Mouse (Mus musculus) spleen, postnatal 4 days (tissue): ENCODE measurements around the gene Cblc.
A peak's percentile ranks its signal among the peaks of the same experiment; 100 is the strongest.

Experiments
- DNase-seq, 2 experiments: peaks; one replicate each; pipeline ENCODE4 v3.0.0; 2022; ENCODE audit warnings: low spot score in 2 of 2

Cblc gene

DNA sequence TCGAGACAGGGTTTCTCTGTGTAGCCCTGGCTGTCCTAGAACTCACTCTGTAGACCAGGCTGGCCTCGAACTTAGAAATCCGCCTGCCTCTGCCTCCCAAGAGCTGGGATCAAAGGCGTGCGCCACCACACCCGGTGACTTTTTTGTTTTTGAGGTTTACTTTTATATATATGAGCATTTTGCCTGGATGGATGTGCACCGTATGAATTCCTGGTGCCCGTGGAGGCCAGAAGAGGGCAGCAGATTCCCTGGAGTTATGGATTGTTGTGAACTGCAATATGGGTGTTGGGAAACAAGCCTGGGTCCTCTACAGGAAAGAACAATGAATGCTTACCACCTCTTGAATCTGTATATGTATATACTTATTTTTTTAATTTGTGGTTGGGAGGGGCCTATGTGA lies 44.0 kb downstream of the Cblc start:
- no peak for DNase-seq

DNA sequence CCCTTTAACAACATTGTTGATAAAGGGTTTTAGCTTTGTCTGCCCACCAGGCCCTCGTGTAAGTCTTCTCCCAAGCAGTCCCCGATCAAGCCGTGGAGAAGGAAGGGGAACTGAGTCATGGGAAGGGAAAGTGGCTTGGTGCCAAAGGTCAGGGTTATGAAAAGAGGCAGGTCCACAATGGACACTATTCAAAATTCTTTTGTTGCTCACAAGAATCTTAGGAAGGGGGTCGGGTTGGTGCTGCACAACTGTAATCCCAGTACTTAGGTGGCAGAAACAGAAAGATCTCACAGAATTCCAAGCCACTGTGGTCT lies 45.6 kb downstream of the Cblc start:
- no peak for DNase-seq

DNA sequence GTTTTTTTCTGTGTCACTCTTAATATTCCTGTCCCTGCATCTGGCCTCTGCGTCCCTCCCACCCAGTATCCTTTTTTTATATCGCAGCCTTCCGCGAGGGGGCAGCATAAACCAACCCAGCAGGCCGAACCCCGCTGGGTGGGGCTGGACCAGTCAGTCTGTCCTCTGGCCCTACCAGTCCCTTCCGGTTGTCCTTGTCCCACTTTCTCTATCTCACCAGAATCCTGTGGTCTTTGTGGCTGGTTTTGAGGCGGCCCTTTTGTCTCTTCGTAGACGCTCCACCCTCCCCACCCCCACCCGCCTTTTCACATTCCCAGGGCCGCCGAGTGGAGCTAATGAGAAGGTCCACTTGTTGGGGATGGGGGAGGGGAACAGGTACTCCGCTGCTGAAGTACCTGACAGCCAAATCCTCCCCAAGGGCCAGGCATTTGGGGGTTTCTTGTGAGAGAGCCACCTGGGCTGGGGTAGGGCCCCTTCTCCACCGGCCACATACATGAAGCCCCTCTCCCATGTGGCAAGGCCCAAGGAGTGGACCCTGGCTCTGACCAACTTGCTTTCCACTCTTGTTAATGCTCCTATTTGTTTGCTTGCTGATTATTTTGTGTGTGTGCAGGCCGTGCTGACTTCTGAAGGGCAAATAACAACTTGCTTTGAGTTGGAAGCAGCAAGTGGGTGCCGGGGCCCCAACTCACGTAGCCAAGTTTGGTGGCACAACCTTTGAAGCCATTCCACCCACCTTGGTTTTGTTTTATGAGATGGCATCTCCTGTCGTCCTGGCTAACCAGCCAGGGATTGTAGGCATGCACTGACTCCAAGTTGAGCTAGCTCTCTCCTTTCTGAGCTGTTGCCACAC lies 46.2 kb downstream of the Cblc start, which contains the start of gene Nectin2:
Nectin2 (minus strand) TSS at position 267 of the 853 bp plus-strand sequence.
- peak; percentile 76 to 86 for DNase-seq

DNA sequence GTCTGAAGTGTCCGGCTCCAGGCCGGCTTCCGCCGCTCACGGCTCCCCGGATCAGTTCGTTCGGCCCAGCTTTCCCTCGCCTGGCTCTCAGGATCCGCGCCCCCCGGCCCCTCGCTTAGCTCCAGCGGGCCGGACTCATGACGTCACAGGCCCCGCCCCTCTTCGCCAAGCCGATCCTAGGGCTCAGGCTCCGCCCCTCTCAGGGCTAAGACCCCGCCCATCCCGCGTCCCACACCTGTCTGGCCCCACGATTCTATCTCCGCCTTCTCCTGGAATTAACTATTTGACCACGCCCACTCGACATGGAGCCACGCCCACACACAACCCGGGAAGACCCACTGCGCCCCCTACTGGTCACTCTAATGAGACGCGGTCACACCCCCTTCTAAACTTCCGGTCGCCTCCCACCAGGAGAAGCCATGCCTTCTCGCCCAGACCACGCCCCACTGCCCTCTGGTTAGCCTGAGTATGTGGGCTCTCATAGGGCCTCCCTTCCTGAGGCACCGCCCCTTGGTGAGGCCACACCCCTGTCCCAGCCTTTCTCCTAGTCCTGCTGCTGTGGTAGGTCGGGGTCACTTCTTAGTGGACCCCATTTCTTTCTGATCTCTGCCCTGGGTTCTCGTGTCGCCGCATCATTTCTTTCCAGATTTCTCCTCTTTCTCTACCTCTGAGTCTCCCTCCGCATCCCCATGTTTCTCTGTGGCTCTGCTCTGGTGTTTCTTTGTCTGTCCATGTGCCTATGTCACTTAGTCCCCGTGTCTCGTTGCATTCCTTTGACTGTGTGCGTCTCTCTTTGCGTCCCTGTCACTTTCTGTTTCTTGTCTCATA lies 47.0 kb downstream of the Cblc start:
- DNase-seq, result peak; percentile 85 to 92

DNA sequence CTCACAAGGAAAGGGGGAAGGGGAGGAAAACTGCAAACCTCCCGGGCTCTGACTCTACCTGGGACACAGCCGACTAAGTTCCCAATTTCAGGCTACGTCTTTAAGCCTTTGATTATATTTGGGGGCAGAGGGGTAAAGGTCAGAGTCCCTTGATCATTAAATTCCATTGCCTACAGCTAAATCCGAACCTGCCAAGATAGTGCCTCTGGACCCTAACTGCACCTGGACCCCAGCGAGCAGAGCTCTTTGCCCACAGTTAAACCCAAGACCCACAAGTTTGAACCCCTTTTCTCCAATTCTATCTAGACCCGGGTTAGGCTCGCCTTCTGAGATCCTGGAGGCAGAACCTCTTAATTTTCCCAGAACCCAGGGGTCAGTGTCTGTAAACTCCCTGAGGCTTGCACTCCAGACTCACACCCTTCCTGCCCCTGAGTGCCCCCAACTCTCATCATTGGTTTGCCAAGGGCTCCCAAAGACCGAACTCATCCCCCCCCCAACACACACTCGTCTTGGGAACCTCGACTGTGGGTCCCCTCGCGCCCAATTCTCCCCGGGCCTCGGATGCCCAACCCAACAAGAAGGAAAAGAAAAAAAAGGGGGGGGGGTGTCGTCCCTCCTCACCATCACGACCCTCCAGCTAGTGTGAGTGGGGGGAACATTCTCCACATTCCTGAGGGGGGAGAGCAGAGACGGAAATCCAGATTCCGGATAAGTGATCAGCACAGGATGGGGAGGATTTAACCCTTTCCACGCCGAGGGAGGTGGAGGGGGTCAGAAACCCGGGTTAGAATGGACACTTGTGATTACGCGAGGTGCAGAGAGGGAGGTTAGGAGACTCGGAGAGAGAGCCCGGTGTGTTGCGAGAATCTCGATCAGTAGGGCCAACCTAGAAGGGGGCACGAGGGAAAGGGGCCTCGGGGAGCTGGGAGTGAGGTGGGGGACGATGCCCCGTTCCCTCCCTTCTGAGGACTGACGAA lies 48.1 kb downstream of the Cblc start:
- DNase-seq, result no peak

DNA sequence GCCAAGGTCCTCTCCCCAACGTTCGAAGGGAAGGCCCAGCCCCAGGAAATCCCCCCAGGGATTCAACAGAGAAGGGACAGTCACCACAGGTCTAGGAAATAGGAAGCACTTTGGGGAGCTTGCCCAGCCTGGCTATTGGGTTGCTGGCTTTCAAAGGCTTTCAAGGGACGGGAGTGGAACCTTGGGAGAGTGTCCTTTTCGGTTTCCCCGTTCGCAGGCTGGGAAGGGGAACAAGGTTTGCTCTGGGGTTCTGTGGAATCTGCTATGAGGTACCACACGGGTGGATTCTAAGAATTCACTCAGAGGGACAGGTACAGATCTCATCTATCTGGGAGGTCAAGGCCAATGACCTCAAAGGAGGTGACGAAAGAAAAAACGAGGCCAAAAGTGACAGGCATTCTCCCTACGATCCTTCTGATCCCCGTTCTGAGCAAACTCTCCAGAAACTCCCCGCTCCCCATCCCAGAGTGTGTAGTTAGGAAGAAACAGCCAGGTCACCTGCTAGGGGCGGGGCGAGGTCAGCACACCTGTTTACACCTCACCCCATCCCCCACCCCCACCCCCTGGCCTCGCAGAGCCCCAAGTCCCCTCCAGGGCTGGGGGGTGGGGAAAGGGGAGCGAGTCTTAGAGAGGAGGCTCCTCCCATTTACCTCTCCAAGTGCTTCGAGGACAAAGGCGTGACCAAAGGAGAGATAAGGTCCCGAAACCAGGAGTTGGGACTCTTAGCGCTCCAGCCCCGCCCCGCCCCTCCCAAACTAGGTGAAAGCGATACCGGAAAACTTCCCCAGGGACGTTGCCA lies 49.0 kb downstream of the Cblc start:
- DNase-seq, result no peak

DNA sequence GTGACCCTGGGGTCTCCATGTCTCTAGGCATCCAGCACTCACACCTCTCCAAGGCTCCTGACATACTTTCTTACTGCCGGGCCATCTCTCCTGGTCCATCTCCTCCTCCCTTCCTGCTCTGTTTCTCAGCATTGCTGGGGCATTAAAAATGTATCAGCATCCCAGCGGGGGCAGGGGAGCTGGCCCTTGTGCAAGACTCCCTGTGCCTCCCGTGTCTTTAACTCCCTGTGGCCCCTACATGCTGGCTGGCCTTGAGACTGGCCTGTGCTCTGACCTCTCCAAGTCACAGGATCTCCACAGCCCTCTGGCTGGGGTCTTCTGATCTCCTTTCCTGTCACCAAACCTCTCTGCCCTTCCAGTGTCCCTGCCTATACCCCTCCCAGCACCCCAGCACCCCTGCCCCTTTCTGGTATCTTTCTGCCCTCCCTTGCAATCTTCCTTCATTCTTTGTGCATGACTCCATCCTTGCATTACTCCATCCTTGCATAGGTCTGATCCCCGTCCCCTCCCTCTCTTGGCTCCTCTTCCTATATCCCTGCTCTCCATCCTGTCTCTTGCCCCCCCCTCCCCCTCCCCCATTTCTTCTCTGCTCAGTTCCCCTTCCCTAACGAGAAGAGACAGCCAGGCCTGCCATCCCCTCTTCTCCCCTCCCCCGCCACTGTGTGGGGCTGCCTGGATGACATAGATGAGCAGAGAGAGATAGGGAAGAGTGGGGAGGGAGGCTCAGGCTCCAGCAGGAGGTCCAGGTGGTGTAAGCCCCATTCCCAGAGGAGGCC lies 50.0 kb downstream of the Cblc start:
- DNase-seq, result no peak

DNA sequence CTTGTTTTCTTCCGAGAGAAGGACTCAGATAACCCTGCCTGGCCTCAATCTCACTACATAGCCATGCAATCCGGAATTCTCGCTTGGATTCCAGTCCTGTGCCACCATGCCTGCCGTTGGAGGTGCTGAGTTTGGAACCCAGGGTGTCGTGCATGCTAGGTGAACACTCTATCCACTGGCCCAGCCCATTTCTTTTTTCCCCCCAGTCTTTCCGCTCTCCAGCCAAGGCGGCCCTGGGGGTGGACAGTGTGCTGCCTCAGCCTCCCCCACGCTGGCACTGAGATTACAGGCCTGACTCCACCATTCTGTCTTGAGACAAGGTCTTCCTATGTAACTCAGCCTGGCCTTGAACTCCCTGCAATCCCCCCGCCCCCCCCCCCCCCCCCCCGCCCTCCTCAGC lies 50.6 kb downstream of the Cblc start:
- DNase-seq, result no peak

DNA sequence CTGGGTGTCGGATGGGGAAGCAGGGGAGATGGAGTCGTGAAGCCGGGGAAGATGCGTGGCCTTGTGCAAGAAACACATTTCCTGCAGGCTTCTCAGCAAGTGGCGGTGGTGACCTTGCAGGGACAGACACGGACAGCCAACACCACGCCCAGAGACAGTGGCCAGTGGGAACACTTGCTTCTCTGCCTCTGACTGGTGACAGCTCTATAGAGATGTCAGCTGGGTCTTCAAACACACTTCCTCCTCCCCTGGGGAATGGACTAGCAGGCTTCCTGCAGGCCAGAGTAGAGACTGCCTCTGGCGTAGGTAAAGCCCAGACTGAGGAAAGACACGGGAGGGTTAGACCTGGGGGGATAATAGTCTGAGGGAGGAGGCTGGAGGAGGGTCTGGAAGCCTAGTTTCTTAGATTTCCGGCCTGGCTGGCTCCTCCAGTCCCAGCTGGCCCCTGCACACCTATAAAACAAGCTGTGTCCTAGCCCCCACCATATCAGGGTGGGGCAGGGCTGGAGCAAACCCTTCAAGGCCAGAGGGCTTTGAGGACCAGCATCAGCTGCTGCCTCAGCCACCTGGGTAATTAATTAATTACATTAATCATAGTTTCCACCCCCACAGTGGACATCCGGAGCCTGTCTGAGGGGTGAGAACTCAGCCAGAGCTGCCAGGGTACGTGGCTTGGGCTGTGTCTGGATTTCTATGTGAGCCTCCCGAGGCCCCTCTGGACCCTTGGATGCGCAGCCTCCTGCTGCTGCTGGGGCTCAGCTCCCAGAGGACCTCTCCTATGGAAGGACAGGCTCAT lies 51.8 kb downstream of the Cblc start:
- no peak for DNase-seq

DNA sequence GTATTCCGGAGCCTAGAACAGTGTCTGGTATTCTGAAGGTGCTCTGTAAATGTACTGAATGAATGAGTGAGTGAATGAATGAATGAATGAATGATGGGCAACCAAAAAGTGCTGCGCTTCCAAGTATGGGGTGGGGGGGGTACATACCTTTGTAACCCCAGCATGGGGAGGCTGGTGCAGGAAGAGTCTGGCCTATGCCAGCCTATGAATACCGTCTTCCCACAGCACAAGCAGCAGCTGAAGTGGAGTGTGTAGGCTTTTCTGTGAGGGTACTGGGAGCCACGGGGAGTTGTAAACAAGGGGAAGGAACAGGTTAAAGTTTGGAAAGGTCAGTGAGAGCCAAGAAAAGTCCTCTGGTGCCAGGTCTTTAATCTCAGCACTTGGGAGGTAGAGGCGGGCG lies 52.8 kb downstream of the Cblc start:
- DNase-seq, result no peak

DNA sequence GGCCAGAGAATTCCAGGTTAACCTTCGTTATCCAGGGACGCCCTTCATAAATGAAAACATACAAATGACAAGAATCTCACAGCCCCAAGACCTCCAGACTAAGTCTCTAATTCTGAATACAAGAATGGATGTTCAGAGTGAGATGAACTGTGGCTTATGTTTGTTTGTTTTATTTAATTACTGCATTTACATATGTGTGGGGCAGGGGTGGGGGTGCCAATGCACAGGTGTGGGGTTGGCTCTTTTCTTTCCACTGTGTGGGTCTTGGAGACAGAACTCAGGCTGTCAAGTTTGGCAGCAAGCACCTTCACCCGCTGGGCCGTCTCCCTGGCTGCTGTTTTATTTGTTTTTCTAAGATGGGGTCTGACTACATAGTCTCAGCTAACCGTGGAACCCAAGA lies 54.1 kb downstream of the Cblc start:
- no peak for DNase-seq

DNA sequence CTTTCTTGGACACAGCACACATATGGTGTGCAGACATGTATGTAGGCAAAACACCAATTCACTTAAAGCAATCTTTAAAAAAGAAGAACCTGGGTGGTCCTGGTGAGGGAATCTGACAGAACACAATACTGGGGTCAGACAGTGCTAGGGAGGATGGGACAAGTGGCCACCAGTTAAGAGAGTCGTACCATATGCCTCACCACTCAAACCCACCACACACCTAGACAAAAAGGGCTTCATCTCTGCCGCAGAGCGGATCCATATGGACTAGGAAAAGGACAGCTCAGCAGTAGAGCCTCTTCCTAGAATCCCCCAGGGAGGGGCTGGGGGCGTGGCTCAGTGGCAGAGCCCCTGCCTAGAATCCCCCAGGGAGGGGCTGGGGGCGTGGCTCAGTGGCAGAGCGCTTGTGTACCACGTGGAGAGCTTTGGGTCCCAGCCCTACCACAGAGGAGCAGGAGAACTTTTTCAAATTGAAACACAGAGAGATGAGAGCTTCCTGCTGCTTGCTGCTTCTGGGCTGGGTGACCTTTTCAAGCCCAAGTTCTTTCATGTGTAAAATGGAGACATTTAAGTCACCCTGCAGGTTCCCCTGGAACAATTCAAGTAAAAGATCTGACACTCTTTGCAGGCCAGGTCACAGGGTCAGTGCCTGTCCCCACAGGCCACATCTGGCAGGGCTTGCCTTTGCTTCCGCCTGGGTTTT lies 55.1 kb downstream of the Cblc start:
- DNase-seq, result no peak

DNA sequence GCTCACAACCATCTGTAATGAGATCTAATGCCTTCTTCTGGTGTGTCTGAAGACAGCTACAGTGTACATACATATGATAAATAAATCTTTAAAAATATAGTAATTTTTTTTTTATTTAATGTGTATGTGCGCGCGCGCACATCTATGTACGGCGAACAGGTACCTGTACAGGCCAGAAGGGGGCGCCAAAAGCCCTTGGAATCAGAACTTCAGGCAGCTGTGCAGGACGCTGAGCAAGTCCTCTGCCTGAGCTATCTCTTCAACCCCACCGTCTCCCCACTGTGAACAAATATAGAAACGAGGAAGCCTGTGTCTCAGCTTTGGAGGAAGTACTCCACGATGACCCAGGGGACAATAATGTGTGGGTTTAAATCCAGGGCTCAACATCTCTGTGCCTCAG lies 56.3 kb downstream of the Cblc start:
- no peak for DNase-seq

DNA sequence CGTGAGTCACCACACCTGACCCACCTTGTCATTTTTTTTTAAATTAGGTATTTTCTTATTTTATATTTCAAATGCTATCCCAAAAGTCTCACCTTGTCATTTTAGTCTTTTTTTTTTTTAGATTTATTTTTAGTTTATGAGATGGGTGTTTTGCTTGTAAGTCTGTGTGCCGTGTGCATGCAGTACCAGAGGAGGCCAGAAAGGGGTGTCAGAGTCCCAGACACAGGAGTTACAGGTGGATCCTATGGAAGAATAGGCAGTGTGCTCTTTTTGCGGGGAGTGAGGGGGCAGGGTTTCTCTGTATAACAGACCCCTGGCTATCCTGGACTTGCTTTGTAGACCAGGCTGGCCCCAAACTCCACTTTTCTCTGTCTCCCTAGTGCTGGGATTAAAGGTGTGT lies 57.8 kb downstream of the Cblc start:
- DNase-seq, result no peak

DNA sequence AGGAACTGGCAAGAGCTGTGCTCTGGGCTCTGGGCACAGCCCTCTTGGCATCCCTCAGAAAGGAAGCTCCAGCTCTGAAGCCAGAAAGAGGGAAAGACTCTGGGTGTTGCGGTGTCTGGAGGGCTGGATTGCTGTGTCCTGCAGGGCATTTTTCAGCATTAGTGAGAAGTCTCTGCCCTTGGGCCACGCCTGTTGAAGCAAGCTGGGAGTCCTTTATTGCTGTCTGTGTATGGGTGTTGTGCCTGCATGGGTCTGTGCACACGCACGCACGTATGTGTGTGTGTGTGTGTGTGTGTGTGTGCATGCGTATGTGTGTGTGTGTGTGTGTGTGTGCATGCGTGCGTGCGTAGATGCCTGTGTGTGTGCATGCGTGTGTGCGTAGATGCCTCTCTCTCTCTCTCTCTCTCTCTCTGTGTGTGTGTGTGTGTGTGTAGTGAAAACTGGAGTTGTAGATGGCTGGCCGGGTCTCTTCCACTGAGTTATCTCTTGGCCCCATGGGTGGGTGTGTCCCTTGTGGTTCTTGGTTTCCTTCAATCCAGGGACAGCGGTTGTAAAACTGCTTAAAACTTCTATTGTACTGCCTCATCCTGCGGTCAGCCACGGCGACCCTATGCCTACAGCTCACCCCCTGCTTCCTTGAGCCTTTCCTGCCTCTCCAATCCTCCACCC lies 60.1 kb downstream of the Cblc start:
- DNase-seq, result peak in 1 of 2 experiments; percentile 32

DNA sequence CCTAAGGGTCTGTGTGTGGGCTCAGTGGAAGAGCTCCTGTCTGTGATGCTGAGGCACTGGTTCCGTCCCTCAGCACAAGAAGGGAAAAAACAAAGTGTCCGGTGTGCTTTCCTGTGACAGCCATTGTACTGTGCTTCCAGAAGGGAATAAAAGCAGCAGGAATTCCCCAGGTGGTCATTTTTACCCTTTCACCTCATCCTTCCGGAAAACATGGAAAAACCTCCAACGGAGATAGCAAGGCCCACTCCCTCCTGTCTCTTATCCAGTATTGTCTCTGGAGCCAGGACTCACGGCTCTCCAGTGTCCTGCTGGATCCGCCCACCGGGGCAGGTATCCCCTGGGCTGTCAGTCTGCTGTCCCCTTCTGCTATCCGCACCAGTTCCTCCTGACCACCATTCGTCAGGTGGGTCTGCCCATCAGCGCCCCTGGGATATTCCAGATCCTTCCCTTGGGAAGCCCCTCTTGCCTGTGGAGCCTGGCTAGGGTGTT lies 62.4 kb downstream of the Cblc start:
- no peak for DNase-seq
